Mouse (Mus musculus) forebrain, embryonic 12.5 days (tissue): Measurements from ENCODE around the gene Mrpl3. TPM values are rescaled to one million over a fixed set of nuclear protein-coding genes. Genes with fewer than 3 reads are reported as not detected.
"Not testable (repeated sequence)": the region's sequence is repeated elsewhere in the genome, so short reads cannot be mapped to it uniquely, and the experiment has no call there.

Experiments used
- ATAC-seq: fragments of 200-750 bp; cut with Nextera tagmentation; 2 replicates; pipeline ENCODE4 v1.8.0; 2017; ENCODE audit warnings: moderate TSS enrichment; ENCODE audit not compliant: low FRiP score
- H3K27ac ChIP-seq: fragments of 300-500 bp; sonication (generic); 2 replicates; pipeline ENCODE4 v1.5.1; 2016; ENCODE audit warnings: mild to moderate bottlenecking
- H3K27me3 ChIP-seq: fragments of 300-500 bp; sonication (generic); 2 replicates; pipeline ENCODE4 v1.6.1; 2016; ENCODE audit warnings: mild to moderate bottlenecking
- H3K36me3 ChIP-seq: fragments of 300-500 bp; sonication (generic); replicated peaks from 2 replicates; pipeline ENCODE4 v1.6.1; 2016; ENCODE audit warnings: mild to moderate bottlenecking
- H3K4me1 ChIP-seq: fragments of 300-500 bp; sonication (generic); 2 replicates; pipeline ENCODE4 v1.6.1; 2016
- H3K4me2 ChIP-seq: fragments of 300-500 bp; sonication (generic); 2 replicates; pipeline ENCODE4 v1.6.1; 2016; ENCODE audit warnings: mild to moderate bottlenecking, moderate library complexity
- H3K4me3 ChIP-seq: fragments of 300-500 bp; sonication (generic); replicated peaks from 2 replicates; pipeline ENCODE4 v1.5.1; 2016; ENCODE audit warnings: mild to moderate bottlenecking
- H3K9ac ChIP-seq: fragments of 300-500 bp; sonication (generic); 2 replicates; pipeline ENCODE4 v1.6.1; 2016; ENCODE audit warnings: mild to moderate bottlenecking
- H3K9me3 ChIP-seq: fragments of 300-500 bp; sonication (generic); 2 replicates; pipeline ENCODE4 v1.6.1; 2016
- WGBS: fragments of 180-500 bp; shearing (Covaris S2); methylation state at CpG from one replicate; pipeline ENCODE4 v1.1.7; 2016; 5-methylcytosine and 5-hydroxymethylcytosine counted together
- polyA plus RNA-seq: library from polyadenylated mRNA; unstranded; fragments of >200 nt; fragmentation: Nextera tagmentation; extraction: Ambion mirVana; gene quantifications from 2 replicates; pipeline ENCODE4 v1.2.1, GENCODE M21; 2016

Gene Mrpl3
- polyA plus RNA-seq, 1 experiment from 2014 or later, result 117 TPM

GRCm38 (mm10) chr9:105072991-105073748 is 20.1 kb downstream of the Mrpl3 start:
- Histone ChIP-seq H3K9me3 (no peaks in the 10 kb centered on the region), H3K4me2 (no peak overlapping the region), H3K27ac (no peak overlapping the region), H3K4me3 (no peak overlapping the region), H3K4me1 (no peaks in the 10 kb centered on the region), H3K9ac (no peak overlapping the region), H3K27me3 (no peaks in the 10 kb centered on the region), H3K36me3 (peaks cover 70% of the 10 kb centered on the region)
- no peak for ATAC-seq
- WGBS, result 51% methylated on average over 4 of the region's 4 CpGs

DNA sequence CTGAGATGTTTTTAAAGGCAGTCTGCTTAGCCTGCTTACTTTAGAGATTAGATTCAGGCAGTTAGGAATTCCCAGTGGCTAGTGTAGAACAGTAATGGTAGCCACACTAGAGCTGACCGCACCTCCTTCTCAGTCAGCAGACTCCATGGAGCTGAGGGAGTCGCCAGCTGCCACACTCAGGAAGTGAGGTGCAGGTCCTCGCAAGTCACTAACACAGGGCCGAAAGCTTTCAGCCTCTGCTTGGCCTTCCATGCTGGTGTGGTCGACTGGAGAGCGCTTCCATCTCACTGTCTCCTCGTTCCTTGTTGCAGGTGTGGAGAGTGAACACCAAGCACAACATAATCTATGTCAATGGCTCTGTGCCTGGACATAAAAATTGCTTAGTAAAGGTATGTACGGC is 21.8 kb downstream of the Mrpl3 start:
- no peaks in the 10 kb centered on the region for H3K9me3 ChIP-seq
- WGBS, result 96% methylated on average over 8 of the region's 8 CpGs

DNA sequence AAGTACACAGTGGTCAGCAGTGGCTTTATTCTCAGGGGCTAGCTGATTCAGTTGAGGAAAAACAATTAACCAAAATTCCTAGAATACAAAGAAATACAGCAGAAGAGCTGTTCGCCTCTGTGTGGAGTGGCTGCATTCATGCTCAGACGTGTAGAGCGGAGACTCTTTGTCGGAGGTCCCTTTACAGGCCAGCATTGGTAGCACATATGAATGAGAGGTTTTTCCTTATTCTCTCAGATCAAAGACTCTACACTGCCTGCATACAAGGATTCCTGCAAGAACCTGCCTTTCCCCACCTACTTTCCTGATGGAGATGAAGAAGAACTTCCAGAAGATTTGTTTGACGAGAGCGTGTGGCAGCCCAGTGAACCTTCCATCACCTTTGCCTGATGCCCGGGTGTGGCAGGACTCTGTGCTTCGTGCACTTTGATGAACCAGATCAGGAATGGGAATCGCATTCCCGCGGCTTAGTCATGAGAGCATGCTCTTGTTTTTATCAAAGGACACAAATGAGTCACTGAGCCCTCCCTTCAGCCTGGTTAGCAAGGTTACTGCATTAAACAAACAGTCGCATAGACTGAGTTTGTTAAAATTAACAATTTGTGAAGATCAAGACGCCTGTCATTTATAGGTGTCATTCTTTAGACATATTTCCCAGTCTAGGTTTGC is 23.9 kb downstream of the Mrpl3 start:
- H3K9me3 ChIP-seq, result no peaks in the 10 kb centered on the region
- no peaks in the 10 kb centered on the region for H3K4me1 ChIP-seq
- H3K4me3 ChIP-seq, result no peak overlapping the region
- no peak for ATAC-seq
- peaks cover 60% of the 10 kb centered on the region for H3K36me3 ChIP-seq
- WGBS, result 93% methylated on average over 13 of the region's 13 CpGs
- H3K9ac ChIP-seq, result no peak overlapping the region
- H3K27me3 ChIP-seq, result no peaks in the 10 kb centered on the region
- H3K27ac ChIP-seq, result no peak overlapping the region
- H3K4me2 ChIP-seq, result no peak overlapping the region

More for the DNA sequence above, 21.8 kb downstream of the Mrpl3 start:
- no peak overlapping the region for H3K4me2 ChIP-seq
- no peaks in the 10 kb centered on the region for H3K4me1 ChIP-seq
- H3K27me3 ChIP-seq, result no peaks in the 10 kb centered on the region
- no peak overlapping the region for H3K27ac ChIP-seq
- peaks cover 70% of the 10 kb centered on the region for H3K36me3 ChIP-seq
- H3K4me3 ChIP-seq, result no peak overlapping the region
- H3K9ac ChIP-seq, result no peak overlapping the region
- ATAC-seq, result no peak

DNA sequence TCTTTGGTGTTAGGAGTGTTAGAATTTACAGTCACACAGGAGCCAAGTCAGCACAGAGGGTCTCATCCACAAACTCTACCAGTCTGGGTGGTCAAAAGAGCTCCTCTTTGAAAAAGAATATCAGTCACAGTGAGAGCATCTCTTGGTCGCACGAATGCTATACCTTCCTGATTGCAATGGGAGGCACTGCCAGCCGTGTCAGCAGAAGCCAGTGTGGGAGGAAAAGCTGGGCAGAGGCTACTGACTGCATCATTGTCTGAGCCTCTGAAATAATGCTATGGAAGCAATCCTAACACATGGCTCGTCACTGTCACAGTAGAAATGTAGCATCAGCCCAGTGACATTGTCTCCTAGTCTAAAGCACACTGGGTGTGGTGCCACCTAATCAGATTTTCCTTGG is 25.4 kb downstream of the Mrpl3 start:
- Histone ChIP-seq H3K4me3 (no peak overlapping the region), H3K9me3 (no peaks in the 10 kb centered on the region), H3K4me1 (no peaks in the 10 kb centered on the region), H3K27me3 (no peaks in the 10 kb centered on the region), H3K27ac (no peak overlapping the region), H3K36me3 (peaks cover 45% of the 10 kb centered on the region), H3K9ac (no peak overlapping the region), H3K4me2 (no peak overlapping the region)
- WGBS, result 93% methylated on average over 4 of the region's 4 CpGs
- ATAC-seq, result no peak

DNA sequence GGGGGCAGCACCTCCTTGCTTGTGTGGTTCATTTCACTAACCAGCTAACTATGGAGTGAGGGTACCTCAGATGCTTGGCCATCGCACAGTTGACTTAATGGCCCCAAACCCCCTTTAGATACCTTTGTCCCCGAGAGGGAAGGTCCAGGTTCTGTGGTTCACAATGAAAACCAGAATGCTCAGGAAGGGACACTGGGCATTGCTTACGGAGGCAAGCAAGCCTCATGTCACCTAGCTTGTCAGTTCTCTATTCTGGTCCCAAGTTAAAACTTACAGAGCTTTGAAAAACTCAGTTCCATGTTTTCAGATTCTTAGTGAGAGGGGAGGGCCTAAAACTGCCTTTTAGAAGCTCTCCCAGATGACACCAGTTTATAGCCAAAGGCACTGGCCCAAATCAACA is 27.2 kb downstream of the Mrpl3 start:
- no peak for ATAC-seq
- WGBS, result 96% methylated on average over 3 of the region's 3 CpGs

GRCm38 (mm10) chr9:105100807-105101570 is 48.0 kb downstream of the Mrpl3 start:
- Histone ChIP-seq H3K9me3 (no peaks in the 10 kb centered on the region), H3K36me3 (no peaks in the 10 kb centered on the region), H3K27me3 (no peaks in the 10 kb centered on the region), H3K4me2 (no peak overlapping the region), H3K9ac (no peak overlapping the region), H3K4me1 (no peaks in the 10 kb centered on the region), H3K4me3 (no peak overlapping the region), H3K27ac (no peak overlapping the region)
- 81% methylated on average over 15 of the region's 15 CpGs for WGBS
- ATAC-seq, result no peak

More for the DNA sequence above, 27.2 kb downstream of the Mrpl3 start:
- Histone ChIP-seq H3K27me3 (no peaks in the 10 kb centered on the region), H3K36me3 (peaks cover 28% of the 10 kb centered on the region), H3K4me3 (no peak overlapping the region), H3K9me3 (no peaks in the 10 kb centered on the region), H3K9ac (no peak overlapping the region), H3K4me2 (no peak overlapping the region), H3K27ac (no peak overlapping the region), H3K4me1 (no peaks in the 10 kb centered on the region)

- Histone ChIP-seq H3K27ac (no peak overlapping the region), H3K27me3 (no peaks in the 10 kb centered on the region), H3K9ac (no peak overlapping the region), H3K4me3 (no peak overlapping the region), H3K9me3 (no peaks in the 10 kb centered on the region), H3K36me3 (no peaks in the 10 kb centered on the region), H3K4me2 (no peak overlapping the region), H3K4me1 (no peaks in the 10 kb centered on the region)
- 68% methylated on average over 1 of the region's 1 CpGs for WGBS
- ATAC-seq, result no peak
Observed at GRCm38 (mm10) chr9:105101911-105102310, 48.9 kb downstream of the Mrpl3 start.

GRCm38 (mm10) chr9:105103893-105104292 is 50.9 kb downstream of the Mrpl3 start:
- H3K4me3 ChIP-seq, result no peak overlapping the region
- 95% methylated on average over 5 of the region's 5 CpGs for WGBS
- no peaks in the 10 kb centered on the region for H3K4me1 ChIP-seq
- no peaks in the 10 kb centered on the region for H3K27me3 ChIP-seq
- no peak overlapping the region for H3K9ac ChIP-seq
- H3K4me2 ChIP-seq, result no peak overlapping the region
- no peaks in the 10 kb centered on the region for H3K9me3 ChIP-seq
- H3K36me3 ChIP-seq, result no peaks in the 10 kb centered on the region
- no peak for ATAC-seq
- H3K27ac ChIP-seq, result no peak overlapping the region

GRCm38 (mm10) chr9:105125206-105125605 is 72.2 kb downstream of the Mrpl3 start:
- WGBS, result 89% methylated on average over 3 of the region's 3 CpGs
- H3K27me3 ChIP-seq, ATAC-seq: not testable (repeated sequence)

More at GRCm38 (mm10) chr9:105125206-105125605, 72.2 kb downstream of the Mrpl3 start:
- H3K4me3 ChIP-seq, H3K36me3 ChIP-seq, H3K27ac ChIP-seq, H3K9ac ChIP-seq, H3K4me1 ChIP-seq, H3K9me3 ChIP-seq, H3K4me2 ChIP-seq: not testable (repeated sequence)

Other genes with a start within 250 kb of the Mrpl3 start
- 15.3 and 17.8 TPM in 2 replicates for gene Nudt16, start 78.6 kb downstream of the Mrpl3 start, polyA plus RNA-seq
- gene 1700080E11Rik, start 91.9 kb downstream of the Mrpl3 start, polyA plus RNA-seq, result not detected in 2 replicates